18 mouse cellular contexts compared by ENCODE assay signal in genomic region chr19:28995366-28995765, GRCm38 (mm10). TPM values are rescaled to one million over a fixed set of nuclear protein-coding genes. Genes with fewer than 3 reads are reported as not detected.
DNase-seq lines count a peak whose midpoint lies in the region; ATAC-seq and TF ChIP-seq lines count a peak whose summit lies in the region.
"Had no signal": no experiment of that assay in that cellular context is flagged by ENCODE, and none has a peak within 500 bp of the region (broad histone marks: within the 10 kb centered on the region; RNA-seq: fewer than 3 reads in every experiment).

No protein-coding gene starts in this region.

- peaks cover 18% of the 10 kb centered on the region; the same call in 1 of the 2 replicates for H3K4me1 ChIP-seq in forebrain, postnatal 0 days (ENCODE audit: insufficient read depth)
- H3K4me1 ChIP-seq in forebrain, embryonic 12.5 days = peaks cover 10% of the 10 kb centered on the region
- peaks cover 9% of the 10 kb centered on the region for H3K4me1 ChIP-seq in hindbrain, embryonic 15.5 days (replicated peaks)
- peaks cover 10% of the 10 kb centered on the region for H3K4me1 ChIP-seq in hindbrain, embryonic 10.5 days (replicated peaks)
- peaks cover 2% of the 10 kb centered on the region for H3K4me1 ChIP-seq in cortical plate, adult 2 months (ENCODE audit: control insufficient read depth, insufficient read depth, low read length)
- H3K4me1 ChIP-seq in small intestine, adult 2 months (ENCODE audit: control insufficient read depth, insufficient read depth, insufficient read length, low read length) = no peaks in the 10 kb centered on the region

- no peak overlapping the region for H3K9ac ChIP-seq in forebrain, postnatal 0 days
- no peak overlapping the region for H3K9ac ChIP-seq in forebrain, embryonic 12.5 days
- H3K9ac ChIP-seq in hindbrain, embryonic 15.5 days = no peak overlapping the region
- H3K9ac ChIP-seq: embryonic facial prominence, embryonic 12.5 days; limb, embryonic 12.5 days; liver, embryonic 12.5 days had no signal

- no peak for ATAC-seq in forebrain, postnatal 0 days
- ATAC-seq in forebrain, embryonic 12.5 days (ENCODE audit: low FRiP score) = no peak
- ATAC-seq in hindbrain, embryonic 15.5 days (ENCODE audit: low FRiP score, low read depth) = no peak
- ATAC-seq: intestine, embryonic 16.5 days; liver, embryonic 12.5 days had no signal

- H3K27ac ChIP-seq in forebrain, postnatal 0 days (ENCODE audit: low read depth, low read length) = peak overlapping the region; percentile 66
- no peak overlapping the region for H3K27ac ChIP-seq in forebrain, embryonic 12.5 days
- H3K27ac ChIP-seq in hindbrain, embryonic 15.5 days (replicated peaks) = 0 out of 2 replicates have a peak overlapping the region, but pooled peaks have one; percentile 11
- H3K27ac ChIP-seq in hindbrain, embryonic 10.5 days = no peak overlapping the region
- H3K27ac ChIP-seq in cortical plate, adult 2 months (ENCODE audit: insufficient read depth, low read length) = peak overlapping the region; percentile 56
- H3K27ac ChIP-seq in small intestine, adult 2 months (ENCODE audit: insufficient read depth, low read depth, low read length) = 0 out of 2 replicates have a peak overlapping the region, but pooled peaks have one; percentile 15
- H3K27ac ChIP-seq: embryonic facial prominence, embryonic 12.5 days; heart, embryonic 10.5 days; limb, embryonic 12.5 days; liver, embryonic 12.5 days had no signal

- H3K27me3 ChIP-seq in forebrain, postnatal 0 days (ENCODE audit: insufficient read depth, low read length) = no peaks in the 10 kb centered on the region
- H3K27me3 ChIP-seq in forebrain, embryonic 12.5 days = no peaks in the 10 kb centered on the region
- H3K27me3 ChIP-seq in hindbrain, embryonic 15.5 days = no peaks in the 10 kb centered on the region
- no peaks in the 10 kb centered on the region for H3K27me3 ChIP-seq in hindbrain, embryonic 10.5 days (ENCODE audit: insufficient read depth, poor library complexity, severe bottlenecking)
- no peaks in the 10 kb centered on the region for H3K27me3 ChIP-seq in small intestine, adult 2 months (ENCODE audit: control insufficient read depth, insufficient read depth, low read length)
- H3K27me3 ChIP-seq: embryonic facial prominence, embryonic 12.5 days; limb, embryonic 12.5 days; liver, embryonic 12.5 days had no signal

- no peaks in the 10 kb centered on the region for H3K9me3 ChIP-seq in forebrain, postnatal 0 days (ENCODE audit: low read length)
- H3K9me3 ChIP-seq in forebrain, embryonic 12.5 days = no peaks in the 10 kb centered on the region
- H3K9me3 ChIP-seq in hindbrain, embryonic 15.5 days = no peaks in the 10 kb centered on the region
- no peaks in the 10 kb centered on the region for H3K9me3 ChIP-seq in hindbrain, embryonic 10.5 days
- H3K9me3 ChIP-seq: embryonic facial prominence, embryonic 12.5 days; limb, embryonic 12.5 days; liver, embryonic 12.5 days had no signal

- WGBS in forebrain, postnatal 0 days = 92% methylated on average over 5 of the region's 5 CpGs
- WGBS in forebrain, embryonic 12.5 days = 91% methylated on average over 5 of the region's 5 CpGs
- 92% methylated on average over 5 of the region's 5 CpGs for WGBS in hindbrain, embryonic 15.5 days
- WGBS in hindbrain, embryonic 10.5 days = 93% methylated on average over 5 of the region's 5 CpGs
- 77% methylated on average over 5 of the region's 5 CpGs for WGBS in small intestine, adult 2 months

- TF ChIP-seq POLR2A in cortical plate, adult 2 months (IDR thresholded peaks at IDR 0.05; ENCODE audit: extremely low read depth, insufficient read depth, low read length) = no peak
- TF ChIP-seq POLR2A in small intestine, adult 2 months (IDR thresholded peaks at IDR 0.05; ENCODE audit: low read depth, low read length) = no peak

- TF ChIP-seq CTCF in forebrain, postnatal 0 days (IDR thresholded peaks at IDR 0.05; ENCODE audit: low read depth) = no peak
- TF ChIP-seq CTCF in cortical plate, adult 2 months (IDR thresholded peaks at IDR 0.05; ENCODE audit: extremely low read depth, insufficient read depth, low read length) = no peak
- TF ChIP-seq CTCF in small intestine, adult 2 months (IDR thresholded peaks at IDR 0.05; ENCODE audit: extremely low read depth, insufficient read length, insufficient replicate concordance, low read depth, low read length) = no peak

- H3K36me3 ChIP-seq in forebrain, postnatal 0 days (ENCODE audit: insufficient read depth) = peaks cover 17% of the 10 kb centered on the region
- H3K36me3 ChIP-seq in forebrain, embryonic 12.5 days (replicated peaks) = peaks cover 40% of the 10 kb centered on the region
- peaks cover 22% of the 10 kb centered on the region for H3K36me3 ChIP-seq in hindbrain, embryonic 15.5 days
- peaks cover 78% of the 10 kb centered on the region for H3K36me3 ChIP-seq in hindbrain, embryonic 10.5 days
- peaks cover 33% of the 10 kb centered on the region for H3K36me3 ChIP-seq in small intestine, adult 2 months (ENCODE audit: control insufficient read depth, insufficient read depth, low read length)

- no peak overlapping the region for H3K4me2 ChIP-seq in forebrain, postnatal 0 days (ENCODE audit: low read depth)
- no peak overlapping the region for H3K4me2 ChIP-seq in forebrain, embryonic 12.5 days
- H3K4me2 ChIP-seq in hindbrain, embryonic 15.5 days = no peak overlapping the region
- H3K4me2 ChIP-seq: embryonic facial prominence, embryonic 12.5 days; limb, embryonic 12.5 days; liver, embryonic 12.5 days had no signal

- no peak for DNase-seq in forebrain, postnatal 0 days
- DNase-seq in hindbrain, embryonic 10.5 days (ENCODE audit: low spot score) = no peak
- no peak for DNase-seq in thymus, adult 18-20 months
- DNase-seq: B cell, adult 2 months; gastrocnemius, postnatal 14 days; lung, adult 2 months; thymus, postnatal 4 days had no signal

- H3K4me3 ChIP-seq in forebrain, postnatal 0 days (ENCODE audit: low read depth, low read length) = no peak overlapping the region
- no peak overlapping the region for H3K4me3 ChIP-seq in forebrain, embryonic 12.5 days (replicated peaks)
- no peak overlapping the region for H3K4me3 ChIP-seq in hindbrain, embryonic 15.5 days
- H3K4me3 ChIP-seq in hindbrain, embryonic 10.5 days = no peak overlapping the region
- H3K4me3 ChIP-seq in cortical plate, adult 2 months (ENCODE audit: insufficient read depth, low read length) = no peak overlapping the region
- no peak overlapping the region for H3K4me3 ChIP-seq in small intestine, adult 2 months (ENCODE audit: low read depth, low read length)
- H3K4me3 ChIP-seq: embryonic facial prominence, embryonic 12.5 days; erythroblast, embryonic 14.5 days; heart, embryonic 10.5 days; limb, embryonic 12.5 days; liver, embryonic 12.5 days had no signal

RNA-seq across cellular contexts. Expression of gene Cdc37l1, which starts 5.2 kb away (rescaled TPM):
- total RNA-seq in forebrain, postnatal 0 days (2014; rRNA removed) = 57.8 and 78.9 TPM in 2 replicates
- polyA plus RNA-seq in forebrain, postnatal 0 days (2015; fragmentation: Nextera tagmentation; extraction: Ambion mirVana) = 23.8 and 30.7 TPM in 2 replicates
- 56.2 and 64.1 TPM in 2 replicates for polyA plus RNA-seq in forebrain, embryonic 12.5 days (2016; fragmentation: Nextera tagmentation; extraction: Ambion mirVana)
- 42.1 and 47.1 TPM in 2 replicates for polyA plus RNA-seq in hindbrain, embryonic 15.5 days (2015; fragmentation: Nextera tagmentation; extraction: Ambion mirVana)
- 37.0 and 38.6 TPM in 2 replicates for polyA plus RNA-seq in hindbrain, embryonic 10.5 days (2016; fragmentation: Nextera tagmentation; extraction: Ambion mirVana)
- 68.7 and 71.2 TPM in 2 replicates for polyA plus RNA-seq in cortical plate, adult 2 months (2012; rRNA removed)
- 1.7 and 2.6 TPM in 2 replicates for polyA plus RNA-seq in small intestine, adult 2 months (2012; rRNA removed)

RNA-seq across cellular contexts. Expression of gene 4430402I18Rik, which starts 27.8 kb away (rescaled TPM):
- total RNA-seq in forebrain, postnatal 0 days (2014; rRNA removed) = 1.9 and 2.1 TPM in 2 replicates
- 4.1 and 4.7 TPM in 2 replicates for polyA plus RNA-seq in forebrain, postnatal 0 days (2015; fragmentation: Nextera tagmentation; extraction: Ambion mirVana)
- polyA plus RNA-seq in forebrain, embryonic 12.5 days (2016; fragmentation: Nextera tagmentation; extraction: Ambion mirVana) = 0.37 and 1.3 TPM in 2 replicates
- 0.72 and 1.7 TPM in 2 replicates for polyA plus RNA-seq in hindbrain, embryonic 15.5 days (2015; fragmentation: Nextera tagmentation; extraction: Ambion mirVana)
- polyA plus RNA-seq in hindbrain, embryonic 10.5 days (2016; fragmentation: Nextera tagmentation; extraction: Ambion mirVana) = 0.15 and 0.78 TPM in 2 replicates
- polyA plus RNA-seq in cortical plate, adult 2 months (2012; rRNA removed) = 6.2 and 7.6 TPM in 2 replicates
- polyA plus RNA-seq in small intestine, adult 2 months (2012; rRNA removed) = 0.38 and 1.2 TPM in 2 replicates
- total RNA-seq: megakaryocyte-erythroid progenitor cell, adult 5-6 weeks had no signal
- polyA plus RNA-seq: erythroblast, embryonic 14.5 days had no signal

RNA-seq across cellular contexts. Expression of gene Plpp6, which starts 31.6 kb away (rescaled TPM):
- total RNA-seq in forebrain, postnatal 0 days (2014; rRNA removed) = 17.6 and 22.6 TPM in 2 replicates
- 13.2 and 17.8 TPM in 2 replicates for polyA plus RNA-seq in forebrain, postnatal 0 days (2015; fragmentation: Nextera tagmentation; extraction: Ambion mirVana)
- 6.1 and 6.4 TPM in 2 replicates for polyA plus RNA-seq in forebrain, embryonic 12.5 days (2016; fragmentation: Nextera tagmentation; extraction: Ambion mirVana)
- polyA plus RNA-seq in hindbrain, embryonic 15.5 days (2015; fragmentation: Nextera tagmentation; extraction: Ambion mirVana) = 12.2 and 13.6 TPM in 2 replicates
- polyA plus RNA-seq in hindbrain, embryonic 10.5 days (2016; fragmentation: Nextera tagmentation; extraction: Ambion mirVana) = 5.2 and 5.6 TPM in 2 replicates
- polyA plus RNA-seq in cortical plate, adult 2 months (2012; rRNA removed) = 21.3 and 21.8 TPM in 2 replicates
- 15.6 and 27.8 TPM in 2 replicates for polyA plus RNA-seq in small intestine, adult 2 months (2012; rRNA removed)

RNA-seq across cellular contexts. Expression of gene Ak3, which starts 52.4 kb away (rescaled TPM):
- 62.5 and 76.5 TPM in 2 replicates for total RNA-seq in forebrain, postnatal 0 days (2014; rRNA removed)
- polyA plus RNA-seq in forebrain, postnatal 0 days (2015; fragmentation: Nextera tagmentation; extraction: Ambion mirVana) = 58.0 and 68.2 TPM in 2 replicates
- polyA plus RNA-seq in forebrain, embryonic 12.5 days (2016; fragmentation: Nextera tagmentation; extraction: Ambion mirVana) = 68.0 and 68.6 TPM in 2 replicates
- polyA plus RNA-seq in hindbrain, embryonic 15.5 days (2015; fragmentation: Nextera tagmentation; extraction: Ambion mirVana) = 68.5 and 75.3 TPM in 2 replicates
- 65.4 and 72.9 TPM in 2 replicates for polyA plus RNA-seq in hindbrain, embryonic 10.5 days (2016; fragmentation: Nextera tagmentation; extraction: Ambion mirVana)
- polyA plus RNA-seq in cortical plate, adult 2 months (2012; rRNA removed) = 65.9 and 71.0 TPM in 2 replicates
- 96.9 and 124 TPM in 2 replicates for polyA plus RNA-seq in small intestine, adult 2 months (2012; rRNA removed)

Comparison
In these comparisons a context has a peak if more than half of its experiments do, and no peak if none do; other contexts are left out.
1. H3K27ac ChIP-seq: peak in forebrain, postnatal 0 days (single experiment), hindbrain, embryonic 15.5 days (single experiment), cortical plate, adult 2 months (single experiment) and small intestine, adult 2 months (single experiment); none in forebrain, embryonic 12.5 days (single experiment) and hindbrain, embryonic 10.5 days (single experiment).